Mouse (Mus musculus): ENCODE measurements around the gene Matn3.

Gene Matn3

DNA sequence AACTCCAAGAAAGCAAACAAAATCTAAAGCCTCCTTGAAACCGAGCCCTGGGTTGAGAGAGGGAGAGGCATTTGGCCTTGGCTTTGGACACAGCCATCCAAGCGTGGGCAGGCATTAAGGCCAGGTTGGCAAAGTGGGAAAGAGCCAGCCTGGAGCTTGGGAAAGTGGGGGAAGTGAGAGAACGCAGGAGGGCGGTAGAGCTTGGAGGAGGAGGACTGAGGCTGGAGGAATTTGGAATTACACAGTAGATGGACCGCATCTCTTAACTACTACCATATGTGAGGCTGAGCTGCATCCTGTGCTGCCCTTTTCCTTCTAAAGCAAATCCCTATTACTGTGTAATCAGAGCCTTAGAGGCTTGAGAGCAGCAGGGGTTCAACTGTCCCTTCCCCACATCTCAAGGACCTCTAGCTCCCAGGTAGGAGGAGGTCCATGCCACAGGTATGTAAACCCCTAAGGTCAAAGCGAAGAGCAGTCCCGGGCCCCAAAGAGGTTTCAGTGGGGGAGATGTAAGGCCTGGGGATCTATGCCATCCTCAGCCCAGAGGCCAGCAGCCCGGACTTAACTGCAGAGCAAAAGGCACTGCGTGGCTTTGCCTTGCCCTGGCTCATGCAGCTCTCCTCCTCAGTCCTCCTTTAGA, 33.9 kb upstream of the Matn3 start:
- H3K4me3 ChIP-seq (replicated peaks; ENCODE audit: low read length), result peak overlapping the region; percentile 39; the same call in 1 of the 2 replicates
- no peaks in the 10 kb centered on the region for H3K9me3 ChIP-seq (ENCODE audit: low read length)
- H3K4me1 ChIP-seq (replicated peaks; ENCODE audit: low read depth, low read length), result peaks cover 58% of the 10 kb centered on the region
- H3K36me3 ChIP-seq (ENCODE audit: insufficient read depth, low read length), result no peaks in the 10 kb centered on the region
- H3K27me3 ChIP-seq (ENCODE audit: insufficient read depth, low read length), result peaks cover 6% of the 10 kb centered on the region; the same call in 1 of the 2 replicates
- no peak for TF ChIP-seq NANOG (IDR thresholded peaks at IDR 0.05; ENCODE audit: borderline replicate concordance, low read length)
- no peak for TF ChIP-seq CTCF (conservative IDR thresholded peaks at IDR 0.05; ENCODE audit: low read length)
- no peak for TF ChIP-seq POU5F1 (IDR thresholded peaks at IDR 0.05; ENCODE audit: borderline replicate concordance, low read length)

DNA sequence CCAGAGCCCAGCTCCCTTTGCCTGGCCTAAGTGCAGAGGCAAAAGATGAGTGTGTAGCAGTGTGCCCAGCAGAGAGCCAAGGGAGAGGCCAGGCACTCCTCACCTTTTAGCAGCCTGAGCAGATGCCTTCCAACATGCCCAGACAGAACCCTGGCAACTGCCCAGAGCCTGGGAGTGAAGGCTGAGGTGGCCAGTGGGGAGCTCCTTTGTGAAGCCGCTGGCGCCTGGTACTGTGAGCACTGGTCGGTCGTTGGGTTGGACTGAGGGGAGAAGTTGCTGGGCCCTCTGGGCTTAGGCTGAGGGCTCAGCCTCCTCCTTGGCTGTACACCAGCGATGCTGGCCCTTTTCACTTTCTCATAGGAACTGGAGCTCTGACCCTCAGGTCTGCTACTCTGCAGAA, 31.4 kb upstream of the Matn3 start:
- Histone ChIP-seq H3K36me3 (ENCODE audit: insufficient read depth, low read length) (no peaks in the 10 kb centered on the region), H3K27me3 (ENCODE audit: insufficient read depth, low read length) (peaks cover 6% of the 10 kb centered on the region; the same call in 1 of the 2 replicates), H3K4me1 (replicated peaks; ENCODE audit: low read depth, low read length) (peaks cover 72% of the 10 kb centered on the region), H3K9me3 (ENCODE audit: low read length) (no peaks in the 10 kb centered on the region), H3K4me3 (replicated peaks; ENCODE audit: low read length) (peak overlapping the region; percentile 52)
- no peak for TF ChIP-seq CTCF (conservative IDR thresholded peaks at IDR 0.05; ENCODE audit: low read length)
- no peak for TF ChIP-seq POU5F1 (IDR thresholded peaks at IDR 0.05; ENCODE audit: borderline replicate concordance, low read length)
- no peak for TF ChIP-seq NANOG (IDR thresholded peaks at IDR 0.05; ENCODE audit: borderline replicate concordance, low read length)

GRCm38 (mm10) chr12:8919231-8919630, 28.5 kb upstream of the Matn3 start:
- peaks cover 7% of the 10 kb centered on the region for H3K36me3 ChIP-seq (ENCODE audit: insufficient read depth, low read length)
- H3K4me1 ChIP-seq (replicated peaks; ENCODE audit: low read depth, low read length), result peaks cover 60% of the 10 kb centered on the region
- H3K9me3 ChIP-seq (ENCODE audit: low read length), result no peaks in the 10 kb centered on the region
- H3K4me3 ChIP-seq (replicated peaks; ENCODE audit: low read length), result no peak overlapping the region
- TF ChIP-seq CTCF (conservative IDR thresholded peaks at IDR 0.05; ENCODE audit: low read length), result no peak
- TF ChIP-seq NANOG (IDR thresholded peaks at IDR 0.05; ENCODE audit: borderline replicate concordance, low read length), result no peak
- TF ChIP-seq POU5F1 (IDR thresholded peaks at IDR 0.05; ENCODE audit: borderline replicate concordance, low read length), result no peak
- H3K27me3 ChIP-seq (ENCODE audit: insufficient read depth, low read length), result no peaks in the 10 kb centered on the region

DNA sequence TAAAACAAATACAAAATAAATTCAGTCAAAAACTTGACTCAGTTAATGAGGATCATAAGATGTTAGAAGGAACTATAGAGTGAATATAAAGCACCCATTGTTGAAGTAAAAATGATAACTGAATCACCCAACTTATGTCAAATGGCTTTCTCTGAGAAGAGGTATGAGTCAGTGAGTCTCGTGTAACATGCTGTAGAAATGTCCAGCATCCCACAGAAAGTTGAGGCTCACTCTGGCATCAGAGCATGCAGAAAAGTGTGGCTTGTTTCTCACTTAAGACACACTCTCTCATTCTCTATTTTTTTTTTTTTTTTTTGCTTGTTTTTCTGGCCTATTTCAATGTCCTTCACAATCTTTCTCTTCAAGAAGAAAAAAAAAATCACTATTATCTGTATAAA, 26.7 kb upstream of the Matn3 start:
- peaks cover 64% of the 10 kb centered on the region for H3K4me1 ChIP-seq (replicated peaks; ENCODE audit: low read depth, low read length)
- peak overlapping the region; percentile 96 for H3K4me3 ChIP-seq (replicated peaks; ENCODE audit: low read length)
- H3K9me3 ChIP-seq (ENCODE audit: low read length), result no peaks in the 10 kb centered on the region
- H3K36me3 ChIP-seq (ENCODE audit: insufficient read depth, low read length), result peaks cover 20% of the 10 kb centered on the region
- H3K27me3 ChIP-seq (ENCODE audit: insufficient read depth, low read length), result no peaks in the 10 kb centered on the region
- TF ChIP-seq CTCF (conservative IDR thresholded peaks at IDR 0.05; ENCODE audit: low read length) (no peak), NANOG (IDR thresholded peaks at IDR 0.05; ENCODE audit: borderline replicate concordance, low read length) (no peak), POU5F1 (IDR thresholded peaks at IDR 0.05; ENCODE audit: borderline replicate concordance, low read length) (no peak)

DNA sequence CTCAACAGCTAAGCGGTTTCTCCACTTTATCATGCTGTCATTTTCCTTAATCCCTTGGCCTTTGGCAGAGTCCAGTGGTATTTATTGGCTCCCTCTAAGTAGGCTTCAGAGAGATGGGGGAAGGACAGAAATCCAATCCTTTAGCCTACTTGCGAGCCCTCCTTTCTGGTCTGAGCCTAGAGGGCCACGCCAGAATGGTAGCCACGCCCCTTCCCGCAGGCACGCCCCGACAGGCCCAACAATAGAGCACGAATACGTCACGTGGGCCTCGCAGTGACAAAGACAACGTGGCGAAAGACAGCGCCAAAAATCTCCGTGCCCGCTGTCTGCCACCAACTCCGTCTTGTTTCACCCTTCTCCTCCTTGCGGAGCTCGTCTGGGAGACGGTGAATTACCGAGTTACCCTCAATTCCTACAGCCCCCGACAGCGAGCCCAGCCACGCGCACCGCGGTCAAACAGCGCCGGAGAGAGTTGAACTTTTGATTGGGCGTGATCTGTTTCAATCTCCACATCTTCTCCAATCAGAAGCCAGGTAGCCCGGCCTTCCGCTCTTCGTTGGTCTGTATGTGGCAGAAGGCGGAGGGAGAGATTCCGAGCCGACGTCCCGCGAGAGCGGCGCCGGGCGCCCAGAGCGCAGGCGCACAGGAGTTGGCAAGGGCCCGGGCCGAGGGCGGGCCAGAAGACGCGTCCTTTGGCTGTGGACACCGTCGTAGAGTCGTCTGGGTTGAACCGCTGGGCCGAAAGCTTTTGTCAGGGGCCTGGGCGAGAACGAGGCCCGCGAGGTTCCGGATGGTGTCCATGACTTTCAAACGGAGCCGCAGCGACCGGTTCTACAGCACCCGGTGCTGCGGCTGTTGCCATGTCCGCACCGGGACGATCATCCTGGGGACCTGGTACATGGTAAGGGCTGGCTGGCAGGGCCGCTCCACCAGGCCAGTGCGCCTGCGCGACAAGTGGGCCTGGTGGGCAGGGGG, 26.0 kb upstream of the Matn3 start, which contains the start of gene Laptm4a:
Gene Laptm4a (plus strand): TSS at position 271 of the 975 bp plus-strand sequence.
- peaks cover 25% of the 10 kb centered on the region for H3K36me3 ChIP-seq (ENCODE audit: insufficient read depth, low read length)
- TF ChIP-seq POU5F1 (IDR thresholded peaks at IDR 0.05; ENCODE audit: borderline replicate concordance, low read length), result no peak
- no peak for TF ChIP-seq NANOG (IDR thresholded peaks at IDR 0.05; ENCODE audit: borderline replicate concordance, low read length)
- TF ChIP-seq CTCF (conservative IDR thresholded peaks at IDR 0.05; ENCODE audit: low read length), result no peak
- peaks cover 58% of the 10 kb centered on the region for H3K4me1 ChIP-seq (replicated peaks; ENCODE audit: low read depth, low read length)
- no peaks in the 10 kb centered on the region for H3K27me3 ChIP-seq (ENCODE audit: insufficient read depth, low read length)
- H3K9me3 ChIP-seq (ENCODE audit: low read length), result no peaks in the 10 kb centered on the region
- H3K4me3 ChIP-seq (replicated peaks; ENCODE audit: low read length), result peak within 1 kb of the TSS; percentile 96

GRCm38 (mm10) chr12:8922369-8923124, 25.2 kb upstream of the Matn3 start:
- Histone ChIP-seq H3K4me3 (replicated peaks; ENCODE audit: low read length) (peak overlapping the region; percentile 96), H3K36me3 (ENCODE audit: insufficient read depth, low read length) (peaks cover 32% of the 10 kb centered on the region), H3K27me3 (ENCODE audit: insufficient read depth, low read length) (no peaks in the 10 kb centered on the region), H3K4me1 (replicated peaks; ENCODE audit: low read depth, low read length) (peaks cover 54% of the 10 kb centered on the region), H3K9me3 (ENCODE audit: low read length) (no peaks in the 10 kb centered on the region)
- TF ChIP-seq POU5F1 (IDR thresholded peaks at IDR 0.05; ENCODE audit: borderline replicate concordance, low read length) (no peak), NANOG (IDR thresholded peaks at IDR 0.05; ENCODE audit: borderline replicate concordance, low read length) (no peak), CTCF (conservative IDR thresholded peaks at IDR 0.05; ENCODE audit: low read length) (no peak)

GRCm38 (mm10) chr12:8923125-8923410, 24.7 kb upstream of the Matn3 start:
- no peaks in the 10 kb centered on the region for H3K27me3 ChIP-seq (ENCODE audit: insufficient read depth, low read length)
- H3K4me3 ChIP-seq (replicated peaks; ENCODE audit: low read length), result peak overlapping the region; percentile 96
- peaks cover 49% of the 10 kb centered on the region for H3K4me1 ChIP-seq (replicated peaks; ENCODE audit: low read depth, low read length)
- no peaks in the 10 kb centered on the region for H3K9me3 ChIP-seq (ENCODE audit: low read length)
- peaks cover 35% of the 10 kb centered on the region for H3K36me3 ChIP-seq (ENCODE audit: insufficient read depth, low read length)
- TF ChIP-seq CTCF (conservative IDR thresholded peaks at IDR 0.05; ENCODE audit: low read length), result no peak
- TF ChIP-seq POU5F1 (IDR thresholded peaks at IDR 0.05; ENCODE audit: borderline replicate concordance, low read length), result no peak
- TF ChIP-seq NANOG (IDR thresholded peaks at IDR 0.05; ENCODE audit: borderline replicate concordance, low read length), result no peak

DNA sequence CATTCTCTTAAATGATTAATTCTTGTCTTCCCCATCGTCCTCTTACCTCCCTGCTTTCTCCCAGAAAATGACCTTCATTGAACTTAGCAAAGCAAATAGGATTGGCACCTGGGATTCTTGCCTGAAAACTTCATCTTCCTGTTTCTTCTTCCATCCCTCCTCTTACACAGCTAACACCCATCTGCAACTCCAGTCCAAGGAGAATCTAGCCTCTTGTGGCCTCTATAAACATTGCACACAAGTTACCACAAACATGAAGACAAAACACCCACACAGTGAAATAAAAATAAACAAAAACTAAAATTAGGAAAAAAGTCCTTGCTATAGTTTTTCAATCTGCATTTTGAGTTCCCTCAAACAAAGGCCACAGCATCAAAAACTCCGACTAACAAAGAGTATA, 24.1 kb upstream of the Matn3 start:
- H3K9me3 ChIP-seq (ENCODE audit: low read length), result no peaks in the 10 kb centered on the region
- peak overlapping the region; percentile 96 for H3K4me3 ChIP-seq (replicated peaks; ENCODE audit: low read length)
- H3K27me3 ChIP-seq (ENCODE audit: insufficient read depth, low read length), result no peaks in the 10 kb centered on the region
- peaks cover 48% of the 10 kb centered on the region for H3K4me1 ChIP-seq (replicated peaks; ENCODE audit: low read depth, low read length)
- TF ChIP-seq POU5F1 (IDR thresholded peaks at IDR 0.05; ENCODE audit: borderline replicate concordance, low read length) (no peak), CTCF (conservative IDR thresholded peaks at IDR 0.05; ENCODE audit: low read length) (no peak), NANOG (IDR thresholded peaks at IDR 0.05; ENCODE audit: borderline replicate concordance, low read length) (no peak)
- peaks cover 37% of the 10 kb centered on the region for H3K36me3 ChIP-seq (ENCODE audit: insufficient read depth, low read length)
